Mouse (Mus musculus) midbrain, embryonic 14.5 days (tissue): ENCODE results near the gene Grid2ip. TPM values are rescaled to one million over a fixed set of nuclear protein-coding genes. Genes with fewer than 3 reads are reported as not detected.

ENCODE experiments used
- ATAC-seq: fragments of 200-750 bp; cut with Nextera tagmentation; 2 replicates; pipeline ENCODE4 v1.8.0; 2017; ENCODE audit warnings: moderate number of reproducible peaks, moderate library complexity; ENCODE audit not compliant: low FRiP score, low TSS enrichment
- DNase-seq: peaks from one replicate; pipeline ENCODE4 v3.0.0-alpha.2; 2015
- H3K27ac ChIP-seq: fragments of 300-500 bp; sonication (generic); replicated peaks from 2 replicates; pipeline ENCODE4 v1.5.1; 2014; ENCODE audit warnings: mild to moderate bottlenecking, low read depth, low read length, moderate library complexity
- H3K27me3 ChIP-seq: fragments of 300-500 bp; sonication (generic); 2 replicates; pipeline ENCODE4 v1.6.1; 2014; ENCODE audit warnings: low read length, control low read depth, mixed read lengths; ENCODE audit not compliant: control insufficient read depth, insufficient read depth
- H3K36me3 ChIP-seq: fragments of 300-500 bp; sonication (generic); 2 replicates; pipeline ENCODE4 v1.6.1; 2014; ENCODE audit warnings: low read length, control low read depth; ENCODE audit not compliant: control insufficient read depth, insufficient read depth
- H3K4me1 ChIP-seq: fragments of 300-500 bp; sonication (generic); 2 replicates; pipeline ENCODE4 v1.6.1; 2014; ENCODE audit warnings: mild to moderate bottlenecking, antibody characterized with exemption, low read length, control low read depth; ENCODE audit not compliant: control insufficient read depth, insufficient read depth
- H3K4me2 ChIP-seq: fragments of 300-500 bp; sonication (generic); 2 replicates; pipeline ENCODE4 v1.6.1; 2014; ENCODE audit warnings: mild to moderate bottlenecking, low read length, moderate library complexity
- H3K4me3 ChIP-seq: fragments of 300-500 bp; sonication (generic); replicated peaks from 2 replicates; pipeline ENCODE4 v1.5.1; 2014; ENCODE audit warnings: low read depth, low read length
- H3K9ac ChIP-seq: fragments of 300-500 bp; sonication (generic); replicated peaks from 2 replicates; pipeline ENCODE4 v1.6.1; 2014; ENCODE audit warnings: mild to moderate bottlenecking, low read length, moderate library complexity
- H3K9me3 ChIP-seq: fragments of 300-500 bp; sonication (generic); 2 replicates; pipeline ENCODE4 v1.6.1; 2016; ENCODE audit warnings: low read length, control low read depth, mixed read lengths; ENCODE audit not compliant: control insufficient read depth
- WGBS: fragments of 180-500 bp; shearing (Covaris S2); extraction: QIAGEN DNeasy Blood & Tissue Kit; methylation state at CpG from one replicate; pipeline ENCODE4 v1.1.7; 2014; 5-methylcytosine and 5-hydroxymethylcytosine counted together
- polyA plus RNA-seq: library from polyadenylated mRNA; unstranded; fragments of >200 nt; fragmentation: Nextera tagmentation; extraction: Ambion mirVana; gene quantifications from 2 replicates; pipeline ENCODE4 v1.2.1, GENCODE M21; 2014

The Grid2ip gene
- polyA plus RNA-seq, 1 experiment from 2014 or later, result 0.29 TPM

DNA sequence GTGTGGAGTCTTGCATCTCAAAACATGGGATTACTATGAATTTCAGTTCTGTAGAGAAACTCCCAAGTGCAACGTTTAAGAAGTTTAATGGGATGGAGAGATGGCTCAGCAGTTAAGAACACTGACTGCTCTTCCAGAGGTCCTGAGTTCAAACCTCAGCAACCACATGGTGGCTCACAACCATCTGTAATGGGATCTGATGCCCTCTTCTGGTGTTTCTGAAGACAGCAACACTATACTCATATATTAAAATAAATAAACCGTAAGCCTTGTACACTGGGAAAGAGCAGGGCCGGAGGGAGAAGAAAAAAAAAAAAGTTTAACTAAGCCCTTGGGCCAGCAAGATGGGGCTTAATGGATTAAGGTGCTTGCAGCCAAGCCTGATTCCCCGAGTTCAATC lies 65.9 kb downstream of the Grid2ip start:
- DNase-seq, result no peak
- no peak overlapping the region for H3K4me2 ChIP-seq
- WGBS, result 82% methylated on average over 4 of the region's 4 CpGs

DNA sequence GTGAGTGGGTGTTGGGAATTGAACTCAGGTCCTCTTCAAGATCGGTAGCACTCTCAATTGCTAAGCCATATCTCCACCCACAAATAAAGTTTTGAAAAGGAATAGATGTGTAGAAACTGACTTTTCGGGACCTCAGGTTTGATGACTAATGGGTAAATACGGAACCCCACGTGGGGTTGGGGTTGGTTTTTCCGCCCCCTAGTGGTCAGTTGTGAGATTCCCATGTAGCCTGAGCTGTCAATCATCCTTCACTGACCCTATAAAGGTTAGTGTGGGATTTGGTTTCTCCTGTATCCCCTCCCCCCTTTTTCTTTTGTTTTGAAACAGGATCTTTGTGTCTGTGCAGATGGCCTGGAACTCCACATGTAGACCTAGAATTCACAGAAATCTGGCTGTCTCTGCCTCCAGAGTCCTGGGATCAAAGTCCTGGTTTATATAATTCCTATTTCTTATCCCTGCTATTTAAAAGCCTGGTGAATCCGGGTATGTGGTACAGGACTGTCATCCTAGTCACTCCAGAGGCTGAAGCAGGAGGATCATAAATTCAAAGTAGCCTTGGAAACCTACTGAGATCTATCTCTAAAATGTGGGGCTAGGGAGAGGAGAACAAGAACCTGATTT lies 66.9 kb downstream of the Grid2ip start:
- Histone ChIP-seq H3K9ac (no peak overlapping the region), H3K4me2 (no peak overlapping the region), H3K27ac (no peak overlapping the region), H3K27me3 (no peaks in the 10 kb centered on the region), H3K4me3 (no peak overlapping the region), H3K4me1 (no peaks in the 10 kb centered on the region), H3K9me3 (no peaks in the 10 kb centered on the region), H3K36me3 (peaks cover 34% of the 10 kb centered on the region)
- ATAC-seq (no peak), DNase-seq (peak; percentile 76)
- WGBS, result 33% methylated on average over 6 of the region's 6 CpGs

More for the DNA sequence above, 65.9 kb downstream of the Grid2ip start:
- H3K27me3 ChIP-seq, result no peaks in the 10 kb centered on the region
- no peak overlapping the region for H3K4me3 ChIP-seq
- no peaks in the 10 kb centered on the region for H3K4me1 ChIP-seq
- H3K27ac ChIP-seq, result no peak overlapping the region
- H3K36me3 ChIP-seq, result peaks cover 44% of the 10 kb centered on the region
- no peak for ATAC-seq
- H3K9me3 ChIP-seq, result no peaks in the 10 kb centered on the region
- no peak overlapping the region for H3K9ac ChIP-seq

DNA sequence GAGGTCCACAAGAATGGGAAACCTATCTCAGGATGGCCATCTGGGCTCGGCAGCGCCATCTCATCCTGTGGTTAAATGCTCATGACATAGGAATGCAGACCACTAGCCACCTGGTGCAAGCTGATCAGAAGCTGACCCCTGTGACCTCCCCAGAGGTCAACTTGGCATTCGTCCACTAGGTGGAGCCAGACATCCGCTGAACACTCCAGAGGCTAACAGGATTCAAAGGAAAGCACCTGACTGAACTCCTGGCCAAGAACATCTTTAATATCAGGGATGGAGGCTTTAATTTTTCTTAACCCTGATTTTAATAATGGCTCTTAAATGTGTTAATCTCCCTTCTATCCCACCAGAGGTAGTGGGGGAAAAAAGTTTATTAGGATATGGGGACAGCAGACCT lies 77.3 kb downstream of the Grid2ip start:
- H3K4me1 ChIP-seq, result no peaks in the 10 kb centered on the region
- H3K9ac ChIP-seq, result no peak overlapping the region
- WGBS, result 11% methylated on average over 4 of the region's 4 CpGs
- no peak overlapping the region for H3K27ac ChIP-seq
- ATAC-seq (no peak), DNase-seq (peak; percentile 79)
- H3K36me3 ChIP-seq, result no peaks in the 10 kb centered on the region
- H3K4me3 ChIP-seq, result no peak overlapping the region
- no peaks in the 10 kb centered on the region for H3K27me3 ChIP-seq
- no peaks in the 10 kb centered on the region for H3K9me3 ChIP-seq
- H3K4me2 ChIP-seq, result no peak overlapping the region

DNA sequence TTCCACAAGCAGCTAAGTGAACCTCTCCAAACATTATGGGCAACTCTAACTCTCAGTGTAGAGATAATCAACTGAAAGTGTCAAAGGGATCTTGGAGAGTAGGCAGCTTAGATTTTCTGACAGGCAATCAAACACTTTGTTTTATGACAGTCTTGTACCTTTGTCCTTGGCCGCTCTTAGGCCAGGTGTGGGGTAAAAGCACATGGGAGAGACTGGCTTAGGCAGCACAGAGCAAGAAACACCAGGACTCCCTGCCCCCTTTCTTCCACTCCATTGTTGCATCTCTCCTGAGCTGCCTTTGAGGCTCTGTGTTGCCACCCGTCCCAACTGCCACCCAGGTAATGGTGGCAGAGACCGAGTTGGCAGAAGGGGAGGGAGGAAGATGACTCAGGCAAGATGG lies 84.2 kb downstream of the Grid2ip start:
- ATAC-seq, result no peak
- WGBS, result 78% methylated on average over 3 of the region's 3 CpGs
- Histone ChIP-seq H3K4me1 (no peaks in the 10 kb centered on the region), H3K4me2 (no peak overlapping the region), H3K4me3 (no peak overlapping the region), H3K9me3 (no peaks in the 10 kb centered on the region), H3K27ac (no peak overlapping the region), H3K36me3 (no peaks in the 10 kb centered on the region), H3K27me3 (no peaks in the 10 kb centered on the region), H3K9ac (no peak overlapping the region)
- DNase-seq, result no peak

DNA sequence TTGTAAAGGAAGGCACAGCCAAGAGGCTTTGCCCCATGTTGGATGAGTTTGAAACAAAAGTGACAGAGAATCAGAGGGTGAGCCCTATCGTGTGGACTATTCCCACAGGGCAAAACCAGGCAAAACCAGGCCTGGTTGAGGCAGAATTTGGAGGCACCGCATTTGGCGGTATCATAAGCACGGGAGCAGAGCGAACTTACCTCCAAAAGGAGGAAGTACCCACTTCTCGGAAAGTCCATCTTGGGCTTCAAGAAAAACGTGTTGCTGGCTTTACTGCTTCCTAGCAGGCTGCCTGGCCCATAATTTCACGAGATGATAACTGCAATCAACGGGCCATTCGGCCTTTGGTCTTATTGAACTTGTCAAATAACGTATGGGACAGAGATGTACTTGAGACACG lies 84.6 kb downstream of the Grid2ip start:
- 86% methylated on average over 12 of the region's 12 CpGs for WGBS
- H3K27ac ChIP-seq, result no peak overlapping the region
- no peaks in the 10 kb centered on the region for H3K27me3 ChIP-seq
- no peak overlapping the region for H3K4me2 ChIP-seq
- no peak for DNase-seq
- H3K4me3 ChIP-seq, result no peak overlapping the region
- no peaks in the 10 kb centered on the region for H3K36me3 ChIP-seq
- no peak overlapping the region for H3K9ac ChIP-seq
- ATAC-seq, result no peak
- H3K9me3 ChIP-seq, result no peaks in the 10 kb centered on the region
- H3K4me1 ChIP-seq, result no peaks in the 10 kb centered on the region

Other genes starting within 250 kb of the Grid2ip start
- gene Rnf216, start 244.3 kb upstream of the Grid2ip start, polyA plus RNA-seq, result 28.9 and 32.1 TPM in 2 replicates
- not detected in 2 replicates for gene Olfr718-ps1, start 209.8 kb upstream of the Grid2ip start, polyA plus RNA-seq
- gene Rbak, start 176.6 kb upstream of the Grid2ip start, polyA plus RNA-seq, result 12.3 and 13.9 TPM in 2 replicates
- gene Spdye4b, start 176.3 kb upstream of the Grid2ip start, polyA plus RNA-seq, result not detected in 2 replicates
- gene Spdye4a, start 130.4 kb upstream of the Grid2ip start, polyA plus RNA-seq, result not detected in 2 replicates
- gene Zfp12, start 122.2 kb upstream of the Grid2ip start, polyA plus RNA-seq, result 20.4 and 25.2 TPM in 2 replicates
- 6.9 and 7.8 TPM in 2 replicates for gene Zfp316, start 87.3 kb upstream of the Grid2ip start, polyA plus RNA-seq
- 0.13 TPM in 1 of 2 replicates, not detected in the other for gene Zfp853, start 63.7 kb upstream of the Grid2ip start, polyA plus RNA-seq
- gene E130309D02Rik, start 42.0 kb upstream of the Grid2ip start, polyA plus RNA-seq, result 30.0 and 30.8 TPM in 2 replicates
- gene Zdhhc4, start 28.1 kb upstream of the Grid2ip start, polyA plus RNA-seq, result 75.1 and 84.3 TPM in 2 replicates
- gene Kdelr2, start 46.5 kb downstream of the Grid2ip start, polyA plus RNA-seq, result 134 and 139 TPM in 2 replicates
- 17.6 and 17.8 TPM in 2 replicates for gene Daglb, start 107.2 kb downstream of the Grid2ip start, polyA plus RNA-seq
- 425 and 463 TPM in 2 replicates for gene Rac1, start 170.7 kb downstream of the Grid2ip start, polyA plus RNA-seq